Mouse (Mus musculus): ENCODE results near the gene Scarb2. TPM values are rescaled to one million over a fixed set of nuclear protein-coding genes. Genes with fewer than 3 reads are reported as not detected.

Scarb2 gene
- polyA plus RNA-seq, 1 experiment from 2014 or later = 15.6 TPM

GRCm38 (mm10) chr5:92503856-92504618, 2.6 kb downstream of the Scarb2 start:
- Histone ChIP-seq H3K4me1 (ENCODE audit: control insufficient read depth in 2 of 2, insufficient read depth in 2 of 2, low read length in 2 of 2) (peaks cover 9 to 32% of the 10 kb centered on the region in 2 experiments), H3K4me2 (ENCODE audit: low read length) (peak overlapping the region; percentile 75), H3K9ac (ENCODE audit: low read length) (peak overlapping the region; percentile 97), H3K27me3 (ENCODE audit: control insufficient read depth, insufficient read depth, low read length) (no peaks in the 10 kb centered on the region), H3K9me3 (ENCODE audit: control insufficient read depth, low read length) (no peaks in the 10 kb centered on the region), H3K36me3 (ENCODE audit: control insufficient read depth, insufficient read depth, low read length) (peaks cover 8% of the 10 kb centered on the region; the same call in 1 of the 2 replicates), H3K4me3 (ENCODE audit: control insufficient read depth in 1 of 2, insufficient read depth in 1 of 2, low read depth in 1 of 2, low read length in 2 of 2) (peak overlapping the region; percentile 72 to 97), H3K27ac (replicated peaks in 1 of 2; ENCODE audit: control insufficient read depth in 1 of 2, insufficient read depth in 1 of 2, low read depth in 2 of 2, low read length in 2 of 2) (peak overlapping the region; percentile 90 to 99; a peak in 3 of 4 replicates)
- 36% methylated on average over 7 of the region's 7 CpGs for WGBS
- no peak for ATAC-seq (ENCODE audit: insufficient number of reproducible peaks, insufficient read depth, low FRiP score, low read depth)

GRCm38 (mm10) chr5:92503356-92503847, 3.2 kb downstream of the Scarb2 start:
- peak overlapping the region; percentile 75 for H3K4me2 ChIP-seq (ENCODE audit: low read length)
- peak overlapping the region; percentile 97; the same call in 1 of the 2 replicates for H3K9ac ChIP-seq (ENCODE audit: low read length)
- H3K4me3 ChIP-seq (ENCODE audit: control insufficient read depth in 1 of 2, insufficient read depth in 1 of 2, low read depth in 1 of 2, low read length in 2 of 2) = peak overlapping the region; percentile 11 to 97
- 0 out of 4 replicates have a peak overlapping the region, but pooled peaks of 1 of the 2 experiments have one; percentile 24 for H3K27ac ChIP-seq (replicated peaks in 1 of 2; ENCODE audit: control insufficient read depth in 1 of 2, insufficient read depth in 1 of 2, low read depth in 2 of 2, low read length in 2 of 2)
- peaks cover 8% of the 10 kb centered on the region; the same call in 1 of the 2 replicates for H3K36me3 ChIP-seq (ENCODE audit: control insufficient read depth, insufficient read depth, low read length)
- no peaks in the 10 kb centered on the region for H3K27me3 ChIP-seq (ENCODE audit: control insufficient read depth, insufficient read depth, low read length)
- H3K9me3 ChIP-seq (ENCODE audit: control insufficient read depth, low read length) = no peaks in the 10 kb centered on the region
- no peak for ATAC-seq (ENCODE audit: insufficient number of reproducible peaks, insufficient read depth, low FRiP score, low read depth)
- peaks cover 12 to 39% of the 10 kb centered on the region in 2 experiments for H3K4me1 ChIP-seq (ENCODE audit: control insufficient read depth in 2 of 2, insufficient read depth in 2 of 2, low read length in 2 of 2)
- WGBS = 55% methylated on average over 9 of the region's 9 CpGs

GRCm38 (mm10) chr5:92499378-92499777, 7.3 kb downstream of the Scarb2 start:
- Histone ChIP-seq H3K4me3 (ENCODE audit: control insufficient read depth in 1 of 2, insufficient read depth in 1 of 2, low read depth in 1 of 2, low read length in 2 of 2) (no peak overlapping the region), H3K27ac (replicated peaks in 1 of 2; ENCODE audit: control insufficient read depth in 1 of 2, insufficient read depth in 1 of 2, low read depth in 2 of 2, low read length in 2 of 2) (peak overlapping the region in 1 of 2 experiments; percentile 19; a peak in 1 of 4 replicates), H3K4me1 (ENCODE audit: control insufficient read depth in 2 of 2, insufficient read depth in 2 of 2, low read length in 2 of 2) (peaks cover 16 to 56% of the 10 kb centered on the region in 2 experiments), H3K9me3 (ENCODE audit: control insufficient read depth, low read length) (no peaks in the 10 kb centered on the region), H3K36me3 (ENCODE audit: control insufficient read depth, insufficient read depth, low read length) (peaks cover 8% of the 10 kb centered on the region; the same call in 1 of the 2 replicates), H3K4me2 (ENCODE audit: low read length) (no peak overlapping the region), H3K27me3 (ENCODE audit: control insufficient read depth, insufficient read depth, low read length) (no peaks in the 10 kb centered on the region), H3K9ac (ENCODE audit: low read length) (peak overlapping the region; percentile 21; the same call in 1 of the 2 replicates)
- 52% methylated on average over 3 of the region's 3 CpGs for WGBS
- ATAC-seq (ENCODE audit: insufficient number of reproducible peaks, insufficient read depth, low FRiP score, low read depth) = no peak

GRCm38 (mm10) chr5:92498661-92499060, 8.0 kb downstream of the Scarb2 start:
- peak; percentile 19; the same call in 1 of the 2 replicates for ATAC-seq (ENCODE audit: insufficient number of reproducible peaks, insufficient read depth, low FRiP score, low read depth)
- H3K4me2 ChIP-seq (ENCODE audit: low read length) = no peak overlapping the region
- peaks cover 15 to 56% of the 10 kb centered on the region in 2 experiments for H3K4me1 ChIP-seq (ENCODE audit: control insufficient read depth in 2 of 2, insufficient read depth in 2 of 2, low read length in 2 of 2)
- no peak overlapping the region for H3K9ac ChIP-seq (ENCODE audit: low read length)
- WGBS = 41% methylated on average over 5 of the region's 5 CpGs
- no peaks in the 10 kb centered on the region for H3K9me3 ChIP-seq (ENCODE audit: control insufficient read depth, low read length)
- H3K27ac ChIP-seq (replicated peaks in 1 of 2; ENCODE audit: control insufficient read depth in 1 of 2, insufficient read depth in 1 of 2, low read depth in 2 of 2, low read length in 2 of 2) = peak overlapping the region in 1 of 2 experiments; percentile 19; a peak in 1 of 4 replicates
- H3K36me3 ChIP-seq (ENCODE audit: control insufficient read depth, insufficient read depth, low read length) = peaks cover 8% of the 10 kb centered on the region; the same call in 1 of the 2 replicates
- no peaks in the 10 kb centered on the region for H3K27me3 ChIP-seq (ENCODE audit: control insufficient read depth, insufficient read depth, low read length)
- no peak overlapping the region for H3K4me3 ChIP-seq (ENCODE audit: control insufficient read depth in 1 of 2, insufficient read depth in 1 of 2, low read depth in 1 of 2, low read length in 2 of 2)

- ATAC-seq (ENCODE audit: insufficient number of reproducible peaks, insufficient read depth, low FRiP score, low read depth) = no peak
- Histone ChIP-seq H3K9me3 (ENCODE audit: control insufficient read depth, low read length) (no peaks in the 10 kb centered on the region), H3K4me3 (ENCODE audit: control insufficient read depth in 1 of 2, insufficient read depth in 1 of 2, low read depth in 1 of 2, low read length in 2 of 2) (no peak overlapping the region), H3K27me3 (ENCODE audit: control insufficient read depth, insufficient read depth, low read length) (no peaks in the 10 kb centered on the region), H3K4me2 (ENCODE audit: low read length) (no peak overlapping the region), H3K36me3 (ENCODE audit: control insufficient read depth, insufficient read depth, low read length) (peaks cover 8% of the 10 kb centered on the region; the same call in 1 of the 2 replicates), H3K27ac (replicated peaks in 1 of 2; ENCODE audit: control insufficient read depth in 1 of 2, insufficient read depth in 1 of 2, low read depth in 2 of 2, low read length in 2 of 2) (peak overlapping the region in 1 of 2 experiments; percentile 16; a peak in 1 of 4 replicates), H3K4me1 (ENCODE audit: control insufficient read depth in 2 of 2, insufficient read depth in 2 of 2, low read length in 2 of 2) (peaks cover 16 to 56% of the 10 kb centered on the region in 2 experiments), H3K9ac (ENCODE audit: low read length) (no peak overlapping the region)
- 69% methylated on average over 3 of the region's 3 CpGs for WGBS
Observed at GRCm38 (mm10) chr5:92498225-92498624, 8.4 kb downstream of the Scarb2 start.

GRCm38 (mm10) chr5:92495771-92496409, 10.7 kb downstream of the Scarb2 start:
- H3K4me2 ChIP-seq (ENCODE audit: low read length) = no peak overlapping the region
- H3K36me3 ChIP-seq (ENCODE audit: control insufficient read depth, insufficient read depth, low read length) = peaks cover 4% of the 10 kb centered on the region; the same call in 1 of the 2 replicates
- no peaks in the 10 kb centered on the region for H3K9me3 ChIP-seq (ENCODE audit: control insufficient read depth, low read length)
- no peak overlapping the region for H3K4me3 ChIP-seq (ENCODE audit: control insufficient read depth in 1 of 2, insufficient read depth in 1 of 2, low read depth in 1 of 2, low read length in 2 of 2)
- ATAC-seq (ENCODE audit: insufficient number of reproducible peaks, insufficient read depth, low FRiP score, low read depth) = no peak
- WGBS = 81% methylated on average over 7 of the region's 7 CpGs
- H3K27ac ChIP-seq (replicated peaks in 1 of 2; ENCODE audit: control insufficient read depth in 1 of 2, insufficient read depth in 1 of 2, low read depth in 2 of 2, low read length in 2 of 2) = no peak overlapping the region; a peak in 1 of 4 replicates
- peaks cover 17 to 62% of the 10 kb centered on the region in 2 experiments for H3K4me1 ChIP-seq (ENCODE audit: control insufficient read depth in 2 of 2, insufficient read depth in 2 of 2, low read length in 2 of 2)
- no peak overlapping the region; the same call in 1 of the 2 replicates for H3K9ac ChIP-seq (ENCODE audit: low read length)
- H3K27me3 ChIP-seq (ENCODE audit: control insufficient read depth, insufficient read depth, low read length) = no peaks in the 10 kb centered on the region

DNA sequence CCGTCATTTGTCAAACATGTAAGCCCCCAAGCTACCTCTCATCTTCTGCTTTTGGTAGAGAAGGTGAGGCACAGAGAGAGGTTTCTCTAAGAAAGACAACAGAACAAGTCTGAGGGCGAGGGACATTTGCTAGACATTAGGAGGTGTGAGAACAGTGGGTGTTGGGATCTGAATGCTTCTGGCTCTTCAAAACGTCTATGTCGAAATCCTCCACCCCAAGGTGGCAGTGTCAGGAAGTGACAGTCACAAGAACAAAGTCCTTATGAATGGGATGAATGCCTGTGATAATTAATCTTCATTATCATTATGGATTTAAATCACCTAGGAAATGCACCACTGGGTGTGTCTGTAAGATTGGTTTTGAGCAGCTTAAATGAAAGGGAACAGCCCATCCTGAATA, 11.3 kb downstream of the Scarb2 start:
- H3K4me1 ChIP-seq (ENCODE audit: control insufficient read depth in 2 of 2, insufficient read depth in 2 of 2, low read length in 2 of 2) = peaks cover 21 to 68% of the 10 kb centered on the region in 2 experiments
- WGBS = 28% methylated on average over 4 of the region's 4 CpGs

More for the DNA sequence above, 11.3 kb downstream of the Scarb2 start:
- H3K27ac ChIP-seq (replicated peaks in 1 of 2; ENCODE audit: control insufficient read depth in 1 of 2, insufficient read depth in 1 of 2, low read depth in 2 of 2, low read length in 2 of 2) = no peak overlapping the region
- H3K36me3 ChIP-seq (ENCODE audit: control insufficient read depth, insufficient read depth, low read length) = no peaks in the 10 kb centered on the region
- H3K27me3 ChIP-seq (ENCODE audit: control insufficient read depth, insufficient read depth, low read length) = no peaks in the 10 kb centered on the region
- no peak overlapping the region for H3K4me2 ChIP-seq (ENCODE audit: low read length)
- H3K9ac ChIP-seq (ENCODE audit: low read length) = no peak overlapping the region
- no peak for ATAC-seq (ENCODE audit: insufficient number of reproducible peaks, insufficient read depth, low FRiP score, low read depth)
- H3K9me3 ChIP-seq (ENCODE audit: control insufficient read depth, low read length) = no peaks in the 10 kb centered on the region
- H3K4me3 ChIP-seq (ENCODE audit: control insufficient read depth in 1 of 2, insufficient read depth in 1 of 2, low read depth in 1 of 2, low read length in 2 of 2) = no peak overlapping the region

Data from heart, embryonic 14.5 days (tissue).